Comparison of ENCODE assay signal across 14 mouse cellular contexts in the genomic region with DNA sequence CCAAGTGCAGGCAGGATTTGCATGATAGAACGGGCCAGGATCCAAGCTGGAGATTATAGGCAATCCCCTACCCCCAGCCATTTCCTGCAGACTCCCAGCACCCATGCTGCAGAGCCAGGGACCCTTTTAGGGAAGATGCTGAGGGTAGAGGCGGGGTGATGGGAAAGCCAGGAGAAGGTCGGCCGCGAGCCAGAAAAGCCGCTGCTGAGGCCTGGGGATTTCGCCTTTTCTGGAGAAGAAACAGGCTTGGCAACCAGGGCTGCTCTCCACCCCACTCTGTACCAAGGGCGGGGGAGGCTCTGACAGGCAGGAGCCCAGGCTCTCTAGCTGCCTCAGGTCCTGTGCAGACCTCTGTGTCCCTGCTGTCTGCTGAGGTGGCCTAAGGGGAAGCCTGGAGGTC. TPM values are rescaled to one million over a fixed set of nuclear protein-coding genes. Genes with fewer than 3 reads are reported as not detected.
DNase-seq lines count a peak whose midpoint lies in the region; ATAC-seq and TF ChIP-seq lines count a peak whose summit lies in the region.
"Had no signal": no experiment of that assay in that cellular context is flagged by ENCODE, and none has a peak within 500 bp of the region (broad histone marks: within the 10 kb centered on the region; RNA-seq: fewer than 3 reads in every experiment).

No protein-coding gene starts in this region.

- TF ChIP-seq CTCF in hindbrain, postnatal 0 days (IDR thresholded peaks at IDR 0.05; ENCODE audit: low read depth): no peak
- TF ChIP-seq CTCF in stomach, postnatal 0 days (IDR thresholded peaks at IDR 0.05; ENCODE audit: low read depth): no peak

- no peak for ATAC-seq in forebrain, embryonic 12.5 days (ENCODE audit: low FRiP score)
- no peak for ATAC-seq in forebrain, embryonic 15.5 days (replicated peaks)
- ATAC-seq in hindbrain, postnatal 0 days: no peak
- no peak for ATAC-seq in hindbrain, embryonic 11.5 days (ENCODE audit: low FRiP score)
- ATAC-seq in stomach, postnatal 0 days (ENCODE audit: low FRiP score, low TSS enrichment): peak; percentile 21; the same call in 1 of the 2 replicates
- ATAC-seq in CD4-positive, CD25-positive, alpha-beta regulatory T cell, adult 4 months: no peak

- no peaks in the 10 kb centered on the region for H3K9me3 ChIP-seq in forebrain, embryonic 12.5 days
- H3K9me3 ChIP-seq in forebrain, embryonic 15.5 days: no peaks in the 10 kb centered on the region
- no peaks in the 10 kb centered on the region for H3K9me3 ChIP-seq in hindbrain, postnatal 0 days (ENCODE audit: low read length)
- no peaks in the 10 kb centered on the region for H3K9me3 ChIP-seq in hindbrain, embryonic 11.5 days (ENCODE audit: control insufficient read depth, low read length)
- no peaks in the 10 kb centered on the region for H3K9me3 ChIP-seq in stomach, postnatal 0 days (ENCODE audit: control insufficient read depth, low read length)
- H3K9me3 ChIP-seq: megakaryocyte, embryonic 14.5 days had no signal

- no peak overlapping the region for H3K4me3 ChIP-seq in forebrain, embryonic 12.5 days (replicated peaks)
- no peak overlapping the region for H3K4me3 ChIP-seq in forebrain, embryonic 15.5 days
- no peak overlapping the region for H3K4me3 ChIP-seq in hindbrain, postnatal 0 days (ENCODE audit: low read length)
- H3K4me3 ChIP-seq in hindbrain, embryonic 11.5 days (ENCODE audit: low read depth, low read length): no peak overlapping the region
- no peak overlapping the region for H3K4me3 ChIP-seq in stomach, postnatal 0 days (ENCODE audit: low read depth, low read length)
- H3K4me3 ChIP-seq: megakaryocyte, embryonic 14.5 days had no signal

- peaks cover 25% of the 10 kb centered on the region for H3K4me1 ChIP-seq in forebrain, embryonic 12.5 days
- peaks cover 23% of the 10 kb centered on the region for H3K4me1 ChIP-seq in forebrain, embryonic 15.5 days
- H3K4me1 ChIP-seq in hindbrain, postnatal 0 days (ENCODE audit: insufficient read depth, low read length): peaks cover 12% of the 10 kb centered on the region
- peaks cover 9% of the 10 kb centered on the region; the same call in 1 of the 2 replicates for H3K4me1 ChIP-seq in hindbrain, embryonic 11.5 days (replicated peaks; ENCODE audit: control insufficient read depth, insufficient read depth, low read length)
- peaks cover 11% of the 10 kb centered on the region for H3K4me1 ChIP-seq in stomach, postnatal 0 days (replicated peaks; ENCODE audit: control insufficient read depth, insufficient read depth)

- H3K27me3 ChIP-seq in forebrain, embryonic 12.5 days: no peaks in the 10 kb centered on the region
- no peaks in the 10 kb centered on the region for H3K27me3 ChIP-seq in forebrain, embryonic 15.5 days
- no peaks in the 10 kb centered on the region for H3K27me3 ChIP-seq in hindbrain, postnatal 0 days (ENCODE audit: insufficient read depth, low read length)
- H3K27me3 ChIP-seq in hindbrain, embryonic 11.5 days (ENCODE audit: control insufficient read depth, insufficient read depth, low read length): no peaks in the 10 kb centered on the region
- H3K27me3 ChIP-seq in stomach, postnatal 0 days (ENCODE audit: control insufficient read depth, insufficient read depth, low read length): no peaks in the 10 kb centered on the region

- H3K36me3 ChIP-seq in forebrain, embryonic 12.5 days (replicated peaks): peaks cover 42% of the 10 kb centered on the region
- H3K36me3 ChIP-seq in forebrain, embryonic 15.5 days: 0 out of 2 replicates have a peak, but pooled peaks cover 3% of the 10 kb centered on the region
- H3K36me3 ChIP-seq in hindbrain, postnatal 0 days (ENCODE audit: insufficient read depth, low read length): no peaks in the 10 kb centered on the region
- no peaks in the 10 kb centered on the region for H3K36me3 ChIP-seq in hindbrain, embryonic 11.5 days (ENCODE audit: control insufficient read depth, insufficient read depth, low read length)
- peaks cover 3% of the 10 kb centered on the region; the same call in 1 of the 2 replicates for H3K36me3 ChIP-seq in stomach, postnatal 0 days (ENCODE audit: control insufficient read depth, insufficient read depth, low read length)

- TF ChIP-seq EP300 in stomach, postnatal 0 days (optimal IDR thresholded peaks at IDR 0.05): peak; percentile 33

- DNase-seq in hindbrain, postnatal 0 days (ENCODE audit: low spot score): peak; percentile 32
- no peak for DNase-seq in hindbrain, embryonic 11.5 days (ENCODE audit: low spot score)
- peak; percentile 65 for DNase-seq in urinary bladder, postnatal 14 days (ENCODE audit: low spot score)
- DNase-seq in urinary bladder, adult 2 months (ENCODE audit: low spot score): no peak
- no peak for DNase-seq in stomach, postnatal 0 days (ENCODE audit: low spot score)
- DNase-seq: adrenal gland, adult 2 months; B cell, adult 2 months; gastrocnemius, postnatal 36 days; kidney, postnatal 25 days; thymus, postnatal 25 days had no signal

- H3K4me2 ChIP-seq in forebrain, embryonic 12.5 days: no peak overlapping the region
- no peak overlapping the region for H3K4me2 ChIP-seq in forebrain, embryonic 15.5 days (replicated peaks)
- H3K4me2 ChIP-seq in hindbrain, postnatal 0 days (ENCODE audit: low read depth, low read length): no peak overlapping the region
- H3K4me2 ChIP-seq in hindbrain, embryonic 11.5 days (replicated peaks; ENCODE audit: low read depth, low read length): no peak overlapping the region
- no peak overlapping the region for H3K4me2 ChIP-seq in stomach, postnatal 0 days (replicated peaks; ENCODE audit: low read depth)

- H3K9ac ChIP-seq in forebrain, embryonic 12.5 days: no peak overlapping the region
- H3K9ac ChIP-seq in forebrain, embryonic 15.5 days (replicated peaks): no peak overlapping the region
- H3K9ac ChIP-seq in hindbrain, postnatal 0 days (replicated peaks; ENCODE audit: low read length): 0 out of 2 replicates have a peak overlapping the region, but pooled peaks have one; percentile 24
- no peak overlapping the region for H3K9ac ChIP-seq in hindbrain, embryonic 11.5 days (ENCODE audit: low read depth, low read length)
- H3K9ac ChIP-seq in stomach, postnatal 0 days (ENCODE audit: low read length): peak overlapping the region; percentile 52; the same call in 1 of the 2 replicates

- WGBS in forebrain, embryonic 12.5 days: 89% methylated on average over 8 of the region's 8 CpGs
- 83% methylated on average over 8 of the region's 8 CpGs for WGBS in forebrain, embryonic 15.5 days
- 62% methylated on average over 8 of the region's 8 CpGs for WGBS in hindbrain, postnatal 0 days
- WGBS in hindbrain, embryonic 11.5 days: 80% methylated on average over 8 of the region's 8 CpGs
- WGBS in stomach, postnatal 0 days: 43% methylated on average over 8 of the region's 8 CpGs

- 0 out of 2 replicates have a peak overlapping the region, but pooled peaks have one; percentile 9 for H3K27ac ChIP-seq in forebrain, embryonic 12.5 days
- no peak overlapping the region for H3K27ac ChIP-seq in forebrain, embryonic 15.5 days (replicated peaks)
- peak overlapping the region; percentile 0; the same call in 1 of the 2 replicates for H3K27ac ChIP-seq in hindbrain, postnatal 0 days
- H3K27ac ChIP-seq in hindbrain, embryonic 11.5 days (ENCODE audit: low read depth, low read length): no peak overlapping the region
- H3K27ac ChIP-seq in stomach, postnatal 0 days (replicated peaks): peak overlapping the region; percentile 97

RNA-seq across cellular contexts. Expression of gene Trmt61a, which starts 3.4 kb away (rescaled TPM):
- polyA plus RNA-seq in forebrain, embryonic 12.5 days (2016; fragmentation: Nextera tagmentation; extraction: Ambion mirVana): 15.4 and 16.7 TPM in 2 replicates
- 10.6 and 12.0 TPM in 2 replicates for polyA plus RNA-seq in forebrain, embryonic 15.5 days (2015; fragmentation: Nextera tagmentation; extraction: Ambion mirVana)
- 29.7 and 32.7 TPM in 2 replicates for total RNA-seq in hindbrain, postnatal 0 days (2014; rRNA removed)
- 9.2 TPM in 2 replicates for polyA plus RNA-seq in hindbrain, postnatal 0 days (2015; fragmentation: Nextera tagmentation; extraction: Ambion mirVana)
- 4.5 and 5.0 TPM in 2 replicates for polyA plus RNA-seq in hindbrain, embryonic 11.5 days (2014; fragmentation: Nextera tagmentation; extraction: Ambion mirVana)
- polyA plus RNA-seq in urinary bladder, adult 2 months (2012; rRNA removed): 17.1 and 25.1 TPM in 2 replicates
- 7.4 and 8.5 TPM in 2 replicates for polyA plus RNA-seq in stomach, postnatal 0 days (2015; fragmentation: Nextera tagmentation; extraction: Ambion mirVana)
- 1 to 10 TPM; 2.9 to 4.8 TPM for polyA plus RNA-seq in CD4-positive, CD25-positive, alpha-beta regulatory T cell, adult 4 months (2017; shearing (Covaris generic))

RNA-seq across cellular contexts. Expression of gene Ckb, which starts 9.2 kb away (rescaled TPM):
- 2,395 and 2,485 TPM in 2 replicates for polyA plus RNA-seq in forebrain, embryonic 12.5 days (2016; fragmentation: Nextera tagmentation; extraction: Ambion mirVana)
- polyA plus RNA-seq in forebrain, embryonic 15.5 days (2015; fragmentation: Nextera tagmentation; extraction: Ambion mirVana): 1,536 and 1,584 TPM in 2 replicates
- total RNA-seq in hindbrain, postnatal 0 days (2014; rRNA removed): 3,255 and 3,584 TPM in 2 replicates
- 2,405 and 2,624 TPM in 2 replicates for polyA plus RNA-seq in hindbrain, postnatal 0 days (2015; fragmentation: Nextera tagmentation; extraction: Ambion mirVana)
- polyA plus RNA-seq in hindbrain, embryonic 11.5 days (2014; fragmentation: Nextera tagmentation; extraction: Ambion mirVana): 2,103 and 2,160 TPM in 2 replicates
- polyA plus RNA-seq in urinary bladder, adult 2 months (2012; rRNA removed): 2,258 and 2,468 TPM in 2 replicates
- 532 and 573 TPM in 2 replicates for polyA plus RNA-seq in stomach, postnatal 0 days (2015; fragmentation: Nextera tagmentation; extraction: Ambion mirVana)
- polyA plus RNA-seq in CD4-positive, CD25-positive, alpha-beta regulatory T cell, adult 4 months (2017; shearing (Covaris generic)): 10 to 100 TPM; 24.1 to 30.0 TPM

RNA-seq across cellular contexts. Expression of gene Bag5, which starts 31.8 kb away (rescaled TPM):
- polyA plus RNA-seq in forebrain, embryonic 12.5 days (2016; fragmentation: Nextera tagmentation; extraction: Ambion mirVana): 59.0 and 62.7 TPM in 2 replicates
- 65.1 and 69.1 TPM in 2 replicates for polyA plus RNA-seq in forebrain, embryonic 15.5 days (2015; fragmentation: Nextera tagmentation; extraction: Ambion mirVana)
- 21.1 and 22.7 TPM in 2 replicates for total RNA-seq in hindbrain, postnatal 0 days (2014; rRNA removed)
- 60.1 and 64.3 TPM in 2 replicates for polyA plus RNA-seq in hindbrain, postnatal 0 days (2015; fragmentation: Nextera tagmentation; extraction: Ambion mirVana)
- 61.5 and 63.3 TPM in 2 replicates for polyA plus RNA-seq in hindbrain, embryonic 11.5 days (2014; fragmentation: Nextera tagmentation; extraction: Ambion mirVana)
- polyA plus RNA-seq in urinary bladder, adult 2 months (2012; rRNA removed): 30.4 and 32.8 TPM in 2 replicates
- 34.9 and 36.9 TPM in 2 replicates for polyA plus RNA-seq in stomach, postnatal 0 days (2015; fragmentation: Nextera tagmentation; extraction: Ambion mirVana)
- polyA plus RNA-seq in CD4-positive, CD25-positive, alpha-beta regulatory T cell, adult 4 months (2017; shearing (Covaris generic)): 10 to 100 TPM; 32.5 to 37.9 TPM

RNA-seq across cellular contexts. Expression of gene Apopt1, which starts 31.8 kb away (rescaled TPM):
- 55.0 and 56.0 TPM in 2 replicates for polyA plus RNA-seq in forebrain, embryonic 12.5 days (2016; fragmentation: Nextera tagmentation; extraction: Ambion mirVana)
- polyA plus RNA-seq in forebrain, embryonic 15.5 days (2015; fragmentation: Nextera tagmentation; extraction: Ambion mirVana): 48.2 and 48.7 TPM in 2 replicates
- total RNA-seq in hindbrain, postnatal 0 days (2014; rRNA removed): 23.6 and 28.1 TPM in 2 replicates
- 60.3 and 63.9 TPM in 2 replicates for polyA plus RNA-seq in hindbrain, postnatal 0 days (2015; fragmentation: Nextera tagmentation; extraction: Ambion mirVana)
- 52.5 and 54.2 TPM in 2 replicates for polyA plus RNA-seq in hindbrain, embryonic 11.5 days (2014; fragmentation: Nextera tagmentation; extraction: Ambion mirVana)
- polyA plus RNA-seq in urinary bladder, adult 2 months (2012; rRNA removed): 47.1 and 50.6 TPM in 2 replicates
- 41.8 and 42.8 TPM in 2 replicates for polyA plus RNA-seq in stomach, postnatal 0 days (2015; fragmentation: Nextera tagmentation; extraction: Ambion mirVana)
- polyA plus RNA-seq in CD4-positive, CD25-positive, alpha-beta regulatory T cell, adult 4 months (2017; shearing (Covaris generic)): 10 to 100 TPM; 69.2 to 69.5 TPM

Comparison
In these comparisons a context has a peak if more than half of its experiments do, and no peak if none do; other contexts are left out.
1. H3K27ac ChIP-seq: peak in forebrain, embryonic 12.5 days (single experiment), hindbrain, postnatal 0 days (single experiment) and stomach, postnatal 0 days (single experiment); none in forebrain, embryonic 15.5 days (single experiment) and hindbrain, embryonic 11.5 days (single experiment).
2. H3K9ac ChIP-seq: peak in hindbrain, postnatal 0 days (single experiment) and stomach, postnatal 0 days (single experiment); none in forebrain, embryonic 12.5 days (single experiment), forebrain, embryonic 15.5 days (single experiment) and hindbrain, embryonic 11.5 days (single experiment).
3. DNase-seq: peak in hindbrain, postnatal 0 days (single experiment) and urinary bladder, postnatal 14 days (single experiment); none in hindbrain, embryonic 11.5 days (single experiment), urinary bladder, adult 2 months (single experiment) and stomach, postnatal 0 days (single experiment).
4. RNA of gene Ckb, which starts 9.2 kb away (polyA plus RNA-seq): 2,405 to 2,624 TPM in hindbrain, postnatal 0 days, 2,395 to 2,485 TPM in forebrain, embryonic 12.5 days, 2,258 to 2,468 TPM in urinary bladder, adult 2 months, 2,103 to 2,160 TPM in hindbrain, embryonic 11.5 days, 1,536 to 1,584 TPM in forebrain, embryonic 15.5 days and 532 to 573 TPM in stomach, postnatal 0 days; 24.1 to 30.0 TPM in CD4-positive, CD25-positive, alpha-beta regulatory T cell, adult 4 months; every median in the first group is over 10 times any median in the second.